Mouse (Mus musculus) frontal cortex, postnatal 14 days (tissue): ENCODE measurements around the gene Cpt1a.

ENCODE experiments used
- DNase-seq, 2 experiments: peaks; one replicate each; pipeline ENCODE4 v3.0.0; 2022; ENCODE audit warnings: low spot score in 2 of 2

Gene Cpt1a

DNA sequence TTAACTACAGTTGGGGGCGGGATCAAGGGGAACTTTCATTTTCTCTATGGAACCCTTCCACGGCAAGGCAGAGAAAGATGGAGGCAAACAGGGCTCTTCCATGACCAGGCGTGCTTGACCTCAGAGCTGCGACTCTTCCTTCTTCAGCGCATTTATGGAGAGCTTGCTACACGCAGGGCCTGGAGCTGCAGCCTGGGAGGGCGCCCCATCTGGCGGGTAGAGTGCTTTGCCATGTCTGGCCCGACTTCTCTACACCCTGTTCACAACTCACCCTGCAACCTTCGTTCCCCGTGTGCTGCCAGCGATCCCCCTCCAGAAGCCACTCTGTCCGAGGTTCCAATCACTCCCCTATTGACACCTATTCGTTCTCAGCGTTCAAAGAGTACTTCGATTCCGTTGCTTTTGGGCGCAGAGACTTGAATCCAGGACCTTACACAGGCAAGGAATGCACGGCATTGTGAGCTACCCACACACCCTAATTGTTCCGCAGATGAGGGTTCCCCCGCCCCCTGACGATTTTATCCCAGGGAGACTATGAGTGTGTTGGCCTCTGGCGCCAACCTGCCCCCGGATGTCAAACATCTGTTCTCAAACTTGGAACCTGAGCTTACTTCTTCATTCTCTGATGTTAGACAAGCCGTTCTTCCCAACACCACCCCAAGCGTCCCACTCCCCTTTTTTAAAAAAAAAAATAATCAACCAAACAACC, at the start of gene Cpt1a:
Cpt1a (plus strand) TSS at position 74 of the 709 bp plus-strand sequence.
- no peak for DNase-seq

DNA sequence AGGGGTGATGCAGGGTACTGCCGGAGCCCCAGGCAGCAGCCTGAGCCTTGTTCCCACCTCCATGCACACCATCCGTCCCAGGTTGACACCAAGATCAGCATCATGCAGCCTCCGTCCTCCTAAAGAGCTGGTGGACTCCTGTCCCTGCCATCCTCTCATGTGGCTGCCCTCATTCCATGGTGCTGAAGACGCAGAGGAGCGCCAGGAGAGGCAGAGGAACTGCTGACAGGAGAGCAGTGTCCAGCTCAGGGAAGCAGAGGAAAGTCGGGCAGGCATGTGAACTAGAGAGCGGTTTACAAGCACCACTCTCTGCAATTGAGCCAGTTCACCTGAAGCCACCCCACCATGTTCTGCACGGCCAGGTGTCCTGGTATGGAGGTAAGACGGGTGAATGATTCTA, 48.8 kb upstream of the Cpt1a start:
- DNase-seq = peak in 1 of 2 experiments; percentile 2

DNA sequence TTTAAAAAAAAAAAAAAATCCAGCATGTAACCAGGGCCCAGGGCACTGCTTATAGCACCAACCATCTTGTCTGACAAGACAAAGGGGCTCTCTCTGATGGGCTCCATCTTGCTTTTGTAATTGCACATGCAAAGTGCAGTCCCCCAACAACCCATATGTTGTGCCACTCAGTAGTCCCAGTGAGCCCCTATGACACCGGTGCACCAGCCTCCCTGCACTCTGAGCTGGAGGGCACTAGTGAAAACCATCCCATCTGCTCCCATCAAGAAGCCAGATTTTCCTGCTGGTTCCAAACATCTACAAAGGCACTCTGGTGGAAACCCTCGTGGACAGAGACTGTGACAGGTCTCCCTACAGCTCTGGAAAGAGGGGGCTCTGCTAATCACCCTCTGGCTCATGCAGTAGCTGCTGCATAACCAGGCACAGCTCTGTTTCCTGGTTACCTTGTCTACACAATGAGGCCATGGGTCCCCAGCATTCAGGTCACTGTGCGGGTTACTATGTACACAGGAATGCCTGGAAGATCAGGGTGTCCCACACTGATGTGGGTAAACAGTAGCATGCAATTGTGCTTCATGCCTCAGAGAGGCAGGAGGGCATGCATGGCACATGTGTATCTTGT, 46.3 kb upstream of the Cpt1a start:
- DNase-seq = no peak

DNA sequence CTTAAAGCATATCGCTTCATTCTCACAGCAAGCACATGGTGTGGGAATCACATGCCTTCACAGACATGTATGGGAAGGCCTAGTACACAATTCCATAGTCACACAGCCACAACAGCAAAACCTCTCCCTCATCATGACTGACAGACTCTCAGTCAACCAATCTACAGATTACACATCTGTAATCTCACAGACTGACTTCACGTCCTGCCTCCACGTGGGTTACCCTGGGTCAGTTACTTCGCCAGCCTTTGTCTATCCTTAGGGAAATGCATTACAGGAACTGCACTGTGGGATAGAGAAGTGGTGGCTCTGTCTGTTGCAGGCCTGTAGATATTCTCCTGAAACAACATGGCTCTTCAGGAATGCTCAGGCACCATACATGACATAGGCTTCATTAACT, 40.2 kb upstream of the Cpt1a start:
- no peak for DNase-seq

DNA sequence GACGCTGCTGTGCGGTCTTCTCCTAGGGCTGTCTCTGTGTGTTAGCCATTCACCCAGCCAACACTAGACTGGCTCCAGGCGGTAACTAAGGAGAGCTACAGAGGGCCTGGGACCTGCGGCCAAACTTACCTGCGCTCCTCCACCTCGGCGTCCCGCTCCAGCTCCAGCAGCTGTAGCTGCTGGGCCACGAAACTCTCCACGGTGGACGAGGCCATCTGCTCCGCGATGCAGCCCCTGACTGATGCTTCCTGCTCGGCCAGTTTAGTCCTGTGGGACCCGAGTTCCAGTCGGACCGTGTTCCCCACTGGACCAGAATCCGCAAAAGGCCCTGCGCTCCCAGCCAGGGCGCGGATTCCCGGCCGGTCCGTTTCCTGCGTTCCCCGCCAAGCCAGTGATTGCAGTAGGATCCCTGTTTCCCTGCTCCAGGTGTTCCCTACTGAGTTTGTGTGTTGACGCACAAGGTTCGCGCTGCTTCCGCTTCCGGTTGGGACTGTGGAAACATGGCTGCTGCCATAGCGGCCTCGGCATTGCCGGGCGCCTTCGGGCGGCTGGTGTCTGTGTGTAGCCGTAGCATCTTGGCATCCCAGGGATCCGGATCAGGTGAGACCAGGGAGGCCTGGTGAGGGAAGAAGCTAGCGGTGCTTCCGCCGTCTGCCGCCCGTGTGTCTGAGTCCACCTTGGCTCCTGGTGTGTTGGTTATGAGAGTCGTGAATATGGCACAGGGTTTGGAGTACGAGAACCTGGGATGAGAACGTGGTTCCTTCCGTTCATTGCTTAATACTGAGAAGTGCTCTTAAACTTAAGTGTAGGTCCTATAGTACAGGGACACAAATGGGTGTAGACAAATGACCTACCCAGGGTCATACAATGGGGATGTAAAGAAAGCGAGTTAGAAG, 39.3 kb upstream of the Cpt1a start, which contains the start of the genes Mrpl21 and Ighmbp2:
Mrpl21 (plus strand) TSS at position 330 of the 896 bp plus-strand sequence.
Ighmbp2 (minus strand) TSS at position 446 of the 896 bp plus-strand sequence.
- DNase-seq = peak; percentile 88 to 90

DNA sequence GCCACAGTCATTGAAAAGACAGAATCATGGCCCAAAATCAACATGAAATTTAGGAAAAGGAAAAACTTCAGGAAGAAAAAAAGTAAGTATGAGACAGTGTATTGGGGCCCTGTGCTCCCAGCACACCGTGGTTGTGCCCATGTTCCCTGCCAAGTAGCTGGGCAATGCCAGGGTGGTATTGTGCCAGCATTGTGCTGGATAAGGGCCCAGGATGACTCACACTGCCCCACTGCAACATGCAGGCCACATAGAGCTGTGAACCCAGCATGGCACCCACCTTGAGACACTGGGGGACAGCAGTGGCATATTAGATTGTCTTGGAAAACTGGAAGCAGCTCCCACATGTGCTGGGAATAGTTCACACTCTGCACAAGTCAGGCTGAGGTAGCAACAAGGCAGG, 33.1 kb upstream of the Cpt1a start:
- DNase-seq = no peak

DNA sequence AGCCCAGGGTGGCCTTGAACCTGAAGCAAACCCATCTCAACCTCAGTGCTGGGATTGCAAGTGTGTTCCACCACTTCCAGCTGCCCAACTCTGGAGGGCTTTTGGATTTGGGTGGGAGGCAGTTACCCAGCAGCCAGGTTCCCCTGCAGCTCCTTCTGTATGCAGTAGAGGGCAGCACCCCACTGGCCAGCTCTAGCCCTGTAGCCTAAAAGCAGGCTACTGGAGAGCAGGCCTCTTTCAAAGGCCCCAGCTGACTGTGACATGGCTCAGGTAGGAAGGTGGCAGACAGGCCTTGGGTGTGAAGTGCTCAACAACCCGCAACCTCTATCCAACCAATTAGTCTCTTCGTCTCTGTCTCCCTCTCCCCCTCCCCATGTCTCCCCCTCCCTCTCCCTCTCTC, 30.1 kb upstream of the Cpt1a start:
- DNase-seq = peak in 1 of 2 experiments; percentile 47

DNA sequence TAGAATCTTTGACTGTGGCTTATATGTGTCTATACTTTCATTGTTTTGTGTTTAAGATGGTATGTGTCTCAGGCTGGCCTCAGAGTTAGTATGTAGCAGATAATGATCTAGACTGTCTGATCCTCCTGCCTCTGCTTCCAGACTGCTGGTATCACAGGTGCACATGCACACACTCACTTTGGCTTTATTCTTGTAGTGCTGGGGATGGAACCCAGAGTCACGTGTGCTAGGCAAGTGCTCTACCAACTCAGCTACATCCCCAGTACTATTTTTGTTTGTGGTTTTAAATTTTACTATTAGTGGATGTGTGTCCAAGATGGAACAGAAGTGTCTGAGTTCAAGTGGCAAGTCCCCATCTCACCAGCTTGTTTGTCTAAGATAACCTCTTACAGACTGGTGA, 29.1 kb upstream of the Cpt1a start:
- no peak for DNase-seq

DNA sequence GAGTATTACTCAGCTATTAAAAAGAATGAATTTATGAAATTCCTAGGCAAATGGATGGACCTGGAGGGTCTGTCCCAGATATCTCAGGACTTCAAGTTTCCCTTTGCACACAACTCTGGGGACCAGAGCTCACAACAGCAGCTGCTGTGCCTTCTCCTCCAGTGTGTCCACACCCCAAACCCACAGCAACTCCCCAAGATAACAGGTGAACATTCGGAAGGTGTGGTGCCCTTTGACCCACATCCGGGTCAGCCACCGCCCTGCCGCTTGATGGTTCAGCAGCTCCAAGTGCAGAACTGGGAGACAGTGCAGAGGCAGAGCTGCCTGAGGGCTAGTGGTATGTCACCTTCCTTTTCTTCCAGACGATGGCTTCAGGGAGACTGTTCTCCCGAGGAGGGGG, 26.9 kb upstream of the Cpt1a start:
- no peak for DNase-seq

DNA sequence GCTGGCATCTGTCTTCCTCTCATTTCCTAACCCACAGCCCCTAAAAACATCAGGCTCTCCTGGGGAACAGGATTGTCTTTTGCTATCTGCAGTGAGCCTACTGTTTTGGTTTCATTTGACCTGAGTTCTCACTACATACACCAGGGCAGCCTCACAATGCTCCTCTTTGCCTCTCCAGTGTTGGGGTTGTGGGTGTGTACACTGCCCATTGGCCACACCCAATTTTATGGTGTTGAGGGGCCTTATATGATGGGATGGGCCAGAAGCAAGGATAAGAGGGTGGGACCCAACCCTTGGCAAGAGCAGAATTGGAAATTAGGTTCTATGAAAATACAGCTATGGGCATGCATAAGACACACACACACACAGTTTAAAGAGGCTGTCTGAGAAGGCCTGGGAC, 25.1 kb upstream of the Cpt1a start:
- no peak for DNase-seq

DNA sequence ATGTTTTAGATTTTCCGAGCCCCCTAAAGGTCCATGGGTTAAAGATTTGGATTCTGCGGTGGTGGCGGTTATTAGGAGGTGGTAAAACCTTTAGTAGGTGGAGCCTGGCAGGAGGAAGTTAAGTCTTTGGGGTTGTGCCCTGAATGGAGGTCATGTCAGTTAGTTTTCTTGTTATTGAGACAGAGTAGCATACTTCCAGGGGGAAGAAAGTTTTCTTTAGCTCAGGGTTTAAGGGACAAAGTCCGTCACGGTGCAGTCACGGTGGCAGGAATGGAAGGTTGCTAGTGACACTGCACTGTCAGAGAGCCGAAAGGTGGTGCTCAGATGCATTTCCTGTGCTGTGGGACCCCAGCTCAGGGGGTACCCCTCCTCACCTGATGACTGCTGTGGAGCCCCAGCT, 24.4 kb upstream of the Cpt1a start:
- no peak for DNase-seq

DNA sequence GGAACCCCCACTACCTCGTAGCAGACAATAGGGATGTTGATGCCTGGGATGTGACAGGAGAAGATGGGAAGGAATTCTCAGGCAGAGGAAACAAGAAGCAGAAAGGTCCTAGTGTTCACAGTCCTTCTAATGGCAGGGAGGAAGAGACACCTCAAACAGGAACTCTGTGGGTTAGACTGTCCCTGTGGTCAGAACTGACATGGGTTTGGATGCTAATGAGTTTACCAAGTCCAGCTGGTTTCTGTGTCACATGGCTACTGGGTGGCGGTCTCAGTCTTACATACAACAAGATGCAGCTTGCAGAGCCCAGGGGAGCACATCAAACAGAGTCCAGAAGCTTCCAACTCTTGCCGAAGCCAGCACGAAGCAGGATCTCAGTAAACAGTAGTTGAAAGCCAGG, 18.1 kb upstream of the Cpt1a start:
- DNase-seq = no peak

DNA sequence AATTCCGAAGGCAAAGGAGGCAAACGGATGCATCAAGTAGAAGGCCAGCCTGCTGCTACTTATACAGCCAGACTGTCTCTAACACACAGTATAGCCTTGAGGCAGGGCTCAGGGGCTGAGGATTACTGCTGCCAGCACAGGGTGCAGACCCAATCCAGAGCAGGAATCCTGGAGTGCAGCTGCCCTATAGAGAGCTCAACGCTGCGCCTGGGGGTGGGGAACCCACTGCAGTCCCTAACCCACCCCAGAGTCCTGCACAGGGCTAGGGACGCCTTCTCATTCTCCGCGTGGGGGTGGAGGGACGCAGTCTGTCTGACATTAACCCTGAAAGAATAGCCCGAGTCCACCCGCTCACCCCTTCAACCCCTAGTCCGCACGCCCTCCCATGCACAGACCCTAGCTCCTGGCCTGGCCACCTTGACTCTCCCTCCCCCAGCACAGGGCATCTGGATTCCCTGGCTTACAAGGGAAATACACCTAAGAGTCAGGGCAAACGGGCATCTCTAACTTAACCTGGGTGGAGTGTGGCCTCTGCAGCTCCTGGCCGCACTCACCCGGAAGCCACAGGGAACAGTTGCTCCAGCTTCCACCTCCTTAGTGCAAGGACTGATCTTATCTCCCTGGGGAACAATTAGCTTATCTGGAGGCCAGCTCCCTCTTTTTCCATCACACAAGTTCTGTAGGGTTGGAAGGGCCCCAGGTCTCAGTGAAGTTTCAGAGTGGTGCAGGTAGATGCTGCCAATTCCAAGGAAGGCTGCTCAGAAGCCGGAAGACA, 14.8 kb upstream of the Cpt1a start:
- no peak for DNase-seq

DNA sequence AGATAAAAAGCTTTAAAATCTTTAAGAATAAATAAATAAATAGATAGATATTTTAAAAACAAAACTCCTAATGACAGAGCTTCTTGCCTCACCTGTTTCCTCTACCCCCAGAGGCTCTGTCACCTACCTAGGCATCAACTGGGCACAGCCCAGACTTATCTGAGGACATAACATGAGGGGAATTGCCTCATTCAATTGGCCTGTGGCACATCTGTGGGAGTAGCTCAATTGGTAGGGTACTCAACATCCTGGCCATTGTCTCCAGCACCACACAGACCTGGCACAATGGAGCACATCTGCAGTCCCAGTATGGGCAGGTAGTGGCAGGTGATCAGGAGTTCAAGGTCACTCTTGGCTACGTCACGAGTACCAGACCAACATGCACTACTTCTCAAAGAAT, 2.8 kb upstream of the Cpt1a start:
- no peak for DNase-seq

DNA sequence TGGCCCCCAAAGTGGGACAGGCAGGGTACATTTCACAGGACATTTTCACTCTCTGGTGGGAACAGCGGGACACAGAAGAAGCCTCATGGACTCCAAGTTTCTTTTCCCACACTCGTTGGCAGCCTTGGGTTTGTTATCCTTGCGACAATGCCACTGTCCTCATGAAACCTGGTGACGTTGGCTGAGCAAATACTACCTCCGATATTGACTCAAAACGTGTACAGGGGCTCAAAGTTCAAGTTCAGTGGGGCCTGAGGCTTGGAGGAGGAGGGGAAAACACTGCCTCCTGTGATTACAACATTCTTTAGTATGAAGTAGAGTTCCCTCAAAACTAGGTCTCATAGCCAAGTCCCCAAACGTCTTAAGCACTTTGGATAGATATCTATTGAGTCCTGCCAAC, 2.0 kb upstream of the Cpt1a start:
- no peak for DNase-seq

DNA sequence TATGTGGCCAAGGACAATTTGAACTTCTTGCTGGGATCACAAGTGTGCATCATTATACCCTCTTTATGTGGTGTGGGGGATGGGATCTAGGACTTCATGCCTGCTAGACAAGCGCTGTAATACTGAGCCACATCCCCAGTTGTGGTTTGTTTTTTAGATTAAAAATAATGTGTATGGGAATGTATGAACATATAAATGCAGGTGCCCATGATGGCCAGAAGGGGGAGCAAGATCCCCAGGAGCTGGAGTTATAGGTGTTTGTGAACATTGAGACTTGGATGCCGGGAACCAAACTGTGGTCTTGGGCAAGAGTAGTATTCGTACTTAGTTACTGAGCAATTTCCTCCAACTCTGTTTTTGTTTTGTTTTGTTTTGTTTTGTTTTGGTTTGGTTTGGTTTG, 1.3 kb upstream of the Cpt1a start:
- no peak for DNase-seq

DNA sequence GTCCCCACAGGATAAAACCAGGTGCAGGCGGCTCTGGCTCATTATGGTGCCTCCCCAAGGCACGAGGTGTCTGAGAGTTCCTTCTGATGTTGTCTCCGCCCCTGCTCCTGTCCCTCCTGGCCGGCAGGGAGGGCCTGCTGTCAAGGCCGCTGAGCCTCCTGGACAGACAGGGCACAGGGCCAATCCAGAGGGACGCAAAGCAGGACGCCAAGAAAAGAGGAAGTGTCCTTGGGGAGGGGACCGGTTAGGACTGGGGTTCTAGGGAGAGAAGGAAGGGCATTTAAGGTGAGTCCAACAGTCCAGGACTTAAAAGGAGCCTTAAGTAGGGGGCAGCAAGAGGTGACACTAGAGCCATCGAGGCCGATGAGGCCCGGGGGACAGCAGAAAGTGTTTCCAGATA, 517 bp upstream of the Cpt1a start:
- no peak for DNase-seq

DNA sequence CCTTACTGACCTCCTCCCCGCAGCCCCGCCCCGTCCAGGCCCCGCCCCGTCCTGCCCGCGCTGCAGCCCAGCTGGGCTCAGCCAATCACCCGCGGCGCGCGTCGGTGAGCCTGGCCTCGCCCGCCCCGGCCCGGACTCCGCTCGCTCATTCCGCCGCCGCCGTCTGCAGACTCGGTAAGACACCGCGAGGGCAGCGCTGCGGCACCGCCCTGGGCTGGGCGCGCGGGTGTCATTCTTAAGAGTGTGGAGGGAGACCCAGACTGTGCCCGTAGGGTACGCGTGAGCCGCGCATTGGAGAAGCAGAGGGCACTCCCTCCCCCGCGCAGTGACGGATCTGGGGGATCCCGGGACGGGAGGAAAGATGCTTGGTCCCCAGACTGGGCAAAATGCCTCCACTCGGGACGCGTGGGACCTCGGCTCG, 1.1 kb downstream of the Cpt1a start:
- peak; percentile 33 to 42 for DNase-seq

DNA sequence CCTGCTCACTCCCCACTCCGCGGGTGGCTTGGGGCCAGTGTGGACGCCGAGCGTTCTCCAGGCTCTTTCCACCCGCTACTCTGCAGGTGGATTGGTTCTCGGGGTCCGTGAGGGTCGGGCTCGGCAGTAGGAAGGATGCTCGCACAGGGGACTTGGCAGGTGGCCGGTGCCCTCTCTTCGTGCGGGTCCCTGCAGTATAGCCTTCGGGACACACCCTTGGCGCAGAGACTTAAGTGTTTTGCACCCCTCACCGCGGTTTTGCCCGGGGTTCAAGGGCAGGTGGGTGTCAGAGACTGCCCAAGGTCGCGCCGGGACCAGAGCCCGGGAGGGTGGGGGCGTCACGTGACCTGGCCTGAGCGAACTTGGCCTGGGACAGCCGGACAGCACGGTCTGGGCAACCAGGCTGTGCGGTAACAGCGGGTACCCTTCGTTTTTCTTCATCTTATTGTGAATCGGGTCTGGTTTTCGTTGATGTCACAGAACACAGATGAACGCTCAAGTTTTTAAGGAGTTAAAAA, 1.7 kb downstream of the Cpt1a start:
- peak in 1 of 2 experiments; percentile 43 for DNase-seq

DNA sequence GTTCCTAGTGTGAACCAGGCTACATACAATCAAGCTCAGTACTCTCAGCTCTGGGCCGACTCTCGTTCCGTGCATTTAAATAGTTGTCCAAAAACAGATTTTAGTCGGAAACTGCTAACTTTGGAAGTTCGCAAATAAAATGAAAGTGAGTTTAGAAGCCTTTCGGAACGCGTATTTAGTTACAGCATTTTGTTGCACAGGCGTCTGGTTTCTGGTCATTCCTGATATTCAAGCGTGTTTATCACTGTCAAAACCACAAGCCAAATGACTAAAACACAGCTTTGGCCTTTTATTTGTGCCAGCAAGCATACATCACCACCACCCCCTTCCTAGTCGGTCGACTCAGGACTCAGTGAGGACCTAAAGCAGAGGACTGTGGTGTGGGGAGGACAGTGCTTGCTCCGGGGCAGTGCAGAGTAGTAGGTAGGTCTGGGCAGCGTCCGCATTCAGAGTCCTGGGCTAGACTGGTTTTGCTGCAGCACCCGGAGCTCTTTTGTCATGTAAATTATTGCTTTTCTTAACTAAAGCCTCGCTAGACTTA, 2.2 kb downstream of the Cpt1a start:
- no peak for DNase-seq
